Mouse (Mus musculus) neutrophil, adult 65 days (primary cell): ENCODE measurements around the gene Mtss1l. TPM values are rescaled to one million over a fixed set of nuclear protein-coding genes. Genes with fewer than 3 reads are reported as not detected.

ENCODE experiments used
- total RNA-seq: library from RNA; stranded (reverse); gene quantifications from 2 replicates; pipeline ENCODE4 v1.2.4, GENCODE M21; 2023

The Mtss1l gene
- total RNA-seq = 0.54 and 1.00 TPM in 2 replicates

GRCm38 (mm10) chr8:110720685-110721598 is at the start of gene Mtss1l:
Gene Mtss1l, plus strand, starts transcription at chr8:110721476.

Other genes starting within 250 kb of the Mtss1l start
- 26.9 and 39.1 TPM in 2 replicates for gene Vac14, start 102.9 kb upstream of the Mtss1l start, total RNA-seq
- gene Il34, start 84.4 kb downstream of the Mtss1l start, total RNA-seq = not detected in 2 replicates
- gene Cog4, start 125.1 kb downstream of the Mtss1l start, total RNA-seq = 31.1 and 42.8 TPM in 2 replicates
- gene Sf3b3, start 125.3 kb downstream of the Mtss1l start, total RNA-seq = 53.5 and 66.2 TPM in 2 replicates
- gene Fuk, start 181.0 kb downstream of the Mtss1l start, total RNA-seq = 7.5 and 8.5 TPM in 2 replicates
- gene St3gal2, start 198.4 kb downstream of the Mtss1l start, total RNA-seq = 31.8 and 34.4 TPM in 2 replicates